In the genomic region with DNA sequence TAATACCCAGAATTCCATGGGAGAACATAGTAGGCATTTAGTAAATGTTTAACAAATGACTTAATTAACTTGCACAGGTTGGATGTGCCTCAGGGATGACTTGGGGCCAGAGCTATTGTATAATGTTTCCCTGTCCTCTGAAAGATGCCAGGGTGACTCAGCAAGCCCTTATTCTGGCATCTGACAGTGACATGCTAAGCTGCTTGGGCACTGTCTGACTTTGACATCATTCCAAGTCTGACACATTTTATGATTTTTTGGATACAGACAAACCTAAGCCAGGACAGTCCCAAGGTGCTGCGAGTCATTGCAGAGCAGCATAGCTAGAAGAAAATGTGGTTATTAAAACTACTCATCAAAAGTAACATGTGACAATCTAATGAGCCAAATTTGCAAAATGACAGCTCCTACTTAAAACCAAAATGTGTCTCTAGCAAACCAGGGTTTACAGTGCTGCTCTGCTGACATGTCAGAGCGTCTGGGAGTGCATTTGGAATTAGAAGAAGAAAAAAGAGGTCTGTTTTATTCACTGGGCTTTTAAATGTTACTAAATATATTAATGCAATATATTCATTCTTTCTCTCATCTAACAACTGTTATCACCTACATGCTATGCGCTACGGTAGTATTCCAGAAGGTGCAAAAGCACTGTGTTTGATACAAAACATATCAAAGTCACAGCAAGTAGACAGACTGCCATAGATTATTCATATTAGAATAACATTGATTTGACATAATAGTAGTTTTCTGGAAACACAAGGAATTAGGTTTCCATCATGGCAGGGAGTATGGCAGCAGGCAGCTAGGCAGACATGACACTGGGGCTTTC, we compare ENCODE assay signal across 16 mouse cellular contexts.
DNase-seq lines count a peak whose midpoint lies in the region; ATAC-seq lines count a peak whose summit lies in the region.
"Had no signal": no experiment of that assay in that cellular context is flagged by ENCODE, and none has a peak within 500 bp of the region (broad histone marks: within the 10 kb centered on the region; RNA-seq: fewer than 3 reads in every experiment).

No protein-coding gene starts in this region.

- peak; percentile 46 to 49 for DNase-seq in cerebellum, postnatal 10 days
- DNase-seq in cerebellum, adult 11-12 months, result no peak
- DNase-seq in kidney, adult 8-10 months, result no peak
- DNase-seq in adipocyte (ENCODE audit: low spot score), result peak; percentile 5
- no peak for DNase-seq in urinary bladder, postnatal 4 days (ENCODE audit: low spot score in 2 of 2)
- DNase-seq in left cerebral cortex, adult 9 months (ENCODE audit: low spot score in 2 of 2), result no peak
- DNase-seq: liver; thymus, adult 18-20 months had no signal

- peaks cover 8% of the 10 kb centered on the region for H3K4me1 ChIP-seq in kidney, embryonic 16.5 days (ENCODE audit: insufficient read depth, low read length)
- no peaks in the 10 kb centered on the region for H3K4me1 ChIP-seq in forebrain, embryonic 16.5 days (replicated peaks; ENCODE audit: control insufficient read depth, insufficient read depth, low read length)
- H3K4me1 ChIP-seq: heart, embryonic 13.5 days; intestine, embryonic 15.5 days; megakaryocyte, embryonic 14.5 days had no signal

- no peak overlapping the region for H3K27ac ChIP-seq in kidney, embryonic 16.5 days (ENCODE audit: low read length)
- no peak overlapping the region for H3K27ac ChIP-seq in forebrain, embryonic 16.5 days (ENCODE audit: low read length)
- H3K27ac ChIP-seq: embryonic facial prominence, embryonic 12.5 days; heart, embryonic 13.5 days; intestine, embryonic 15.5 days had no signal

- H3K27me3 ChIP-seq in kidney, embryonic 16.5 days (ENCODE audit: insufficient read depth, low read length), result no peaks in the 10 kb centered on the region
- no peaks in the 10 kb centered on the region for H3K27me3 ChIP-seq in forebrain, embryonic 16.5 days (replicated peaks; ENCODE audit: control insufficient read depth, insufficient read depth, low read length)
- H3K27me3 ChIP-seq: embryonic facial prominence, embryonic 12.5 days; heart, embryonic 13.5 days; intestine, embryonic 15.5 days; megakaryocyte, embryonic 14.5 days had no signal

- H3K4me2 ChIP-seq in kidney, embryonic 16.5 days (replicated peaks; ENCODE audit: low read depth, low read length), result no peak overlapping the region
- H3K4me2 ChIP-seq in forebrain, embryonic 16.5 days (ENCODE audit: low read length), result no peak overlapping the region
- H3K4me2 ChIP-seq: embryonic facial prominence, embryonic 12.5 days; heart, embryonic 13.5 days; intestine, embryonic 15.5 days had no signal

- peak; percentile 57; the same call in 1 of the 2 replicates for ATAC-seq in kidney, embryonic 16.5 days (ENCODE audit: low FRiP score, low TSS enrichment)
- ATAC-seq in forebrain, embryonic 16.5 days, result peak; percentile 87
- ATAC-seq: activated CD4-positive, CD25-positive, alpha-beta regulatory T cell, adult 4 months; intestine, embryonic 15.5 days had no signal

- no peak overlapping the region for H3K9ac ChIP-seq in kidney, embryonic 16.5 days (replicated peaks; ENCODE audit: low read length)
- H3K9ac ChIP-seq in forebrain, embryonic 16.5 days (replicated peaks; ENCODE audit: low read depth, low read length), result no peak overlapping the region
- H3K9ac ChIP-seq: embryonic facial prominence, embryonic 12.5 days; heart, embryonic 13.5 days; intestine, embryonic 15.5 days had no signal

- 91% methylated on average over 4 of the region's 4 CpGs for WGBS in kidney, embryonic 16.5 days
- 56% methylated on average over 4 of the region's 4 CpGs for whole genome bisulfite sequencing in forebrain, embryonic 16.5 days

- no peaks in the 10 kb centered on the region for H3K36me3 ChIP-seq in kidney, embryonic 16.5 days (ENCODE audit: insufficient read depth, low read length)
- no peaks in the 10 kb centered on the region for H3K36me3 ChIP-seq in forebrain, embryonic 16.5 days (ENCODE audit: control insufficient read depth, insufficient read depth)
- H3K36me3 ChIP-seq: embryonic facial prominence, embryonic 12.5 days; G1E; heart, embryonic 13.5 days; intestine, embryonic 15.5 days had no signal

- H3K4me3 ChIP-seq in kidney, embryonic 16.5 days (ENCODE audit: low read length), result no peak overlapping the region
- H3K4me3 ChIP-seq in forebrain, embryonic 16.5 days (replicated peaks; ENCODE audit: low read length), result no peak overlapping the region
- H3K4me3 ChIP-seq: embryonic facial prominence, embryonic 12.5 days; heart, embryonic 13.5 days; intestine, embryonic 15.5 days; megakaryocyte, embryonic 14.5 days had no signal

- H3K9me3 ChIP-seq in kidney, embryonic 16.5 days (ENCODE audit: low read length), result no peaks in the 10 kb centered on the region
- no peaks in the 10 kb centered on the region for H3K9me3 ChIP-seq in forebrain, embryonic 16.5 days (ENCODE audit: control insufficient read depth, low read length)
- H3K9me3 ChIP-seq: embryonic facial prominence, embryonic 12.5 days; heart, embryonic 13.5 days; intestine, embryonic 15.5 days; megakaryocyte, embryonic 14.5 days had no signal

Comparison
In these comparisons a context has a peak if more than half of its experiments do, and no peak if none do; other contexts are left out.
1. DNase-seq: peak in cerebellum, postnatal 10 days (2 of 2) and adipocyte (single experiment); none in cerebellum, adult 11-12 months (single experiment), kidney, adult 8-10 months (0 of 2), urinary bladder, postnatal 4 days (0 of 2) and left cerebral cortex, adult 9 months (0 of 2).